13 mouse cellular contexts compared by ENCODE assay signal in genomic region chr9:61595170-61595967, GRCm38 (mm10).
DNase-seq lines count a peak whose midpoint lies in the region; ATAC-seq lines count a peak whose summit lies in the region.
"Had no signal": no experiment of that assay in that cellular context is flagged by ENCODE, and none has a peak within 500 bp of the region (broad histone marks: within the 10 kb centered on the region; RNA-seq: fewer than 3 reads in every experiment).

No protein-coding gene starts in this region.

- WGBS in forebrain, embryonic 10.5 days: 73% methylated on average over 9 of the region's 9 CpGs
- 60% methylated on average over 9 of the region's 9 CpGs for WGBS in forebrain, embryonic 14.5 days

- peaks cover 31% of the 10 kb centered on the region for H3K27me3 ChIP-seq in forebrain, embryonic 10.5 days (ENCODE audit: poor library complexity, severe bottlenecking)
- H3K27me3 ChIP-seq in forebrain, embryonic 14.5 days (replicated peaks; ENCODE audit: control insufficient read depth, insufficient read depth, low read length): no peaks in the 10 kb centered on the region
- H3K27me3 ChIP-seq: liver, embryonic 15.5 days had no signal

- H3K36me3 ChIP-seq in forebrain, embryonic 10.5 days (replicated peaks): no peaks in the 10 kb centered on the region
- no peaks in the 10 kb centered on the region for H3K36me3 ChIP-seq in forebrain, embryonic 14.5 days (ENCODE audit: control insufficient read depth, insufficient read depth, low read length)
- H3K36me3 ChIP-seq: G1E; liver, embryonic 15.5 days had no signal

- no peak for DNase-seq in forebrain, embryonic 10.5 days (ENCODE audit: extremely low spot score, low spot score)
- DNase-seq in forebrain, embryonic 14.5 days (ENCODE audit: low spot score): no peak
- DNase-seq in testis, postnatal 14 days (ENCODE audit: low spot score): peak; percentile 27
- DNase-seq in testis, postnatal 10 days (ENCODE audit: low spot score): no peak
- DNase-seq in cerebellum, postnatal 25 days: peak; percentile 43 to 59
- no peak for DNase-seq in heart, postnatal 25 days (ENCODE audit: low spot score)
- no peak for DNase-seq in left cerebral cortex, postnatal 4 days
- DNase-seq in heart, adult 9 months (ENCODE audit: low spot score in 2 of 2): no peak
- DNase-seq: heart, adult 11 months; thymus, adult 2 months had no signal

- no peak overlapping the region for H3K4me2 ChIP-seq in forebrain, embryonic 14.5 days (ENCODE audit: low read length)
- H3K4me2 ChIP-seq: liver, embryonic 15.5 days had no signal

- no peak for ATAC-seq in forebrain, embryonic 14.5 days

- H3K4me3 ChIP-seq in forebrain, embryonic 10.5 days: no peak overlapping the region
- H3K4me3 ChIP-seq in forebrain, embryonic 14.5 days (ENCODE audit: low read depth, low read length): no peak overlapping the region
- H3K4me3 ChIP-seq: erythroblast, embryonic 14.5 days; liver, embryonic 15.5 days had no signal

- H3K4me1 ChIP-seq in forebrain, embryonic 10.5 days: peaks cover 40% of the 10 kb centered on the region
- peaks cover 16% of the 10 kb centered on the region for H3K4me1 ChIP-seq in forebrain, embryonic 14.5 days (ENCODE audit: control insufficient read depth, insufficient read depth, low read length)
- H3K4me1 ChIP-seq: liver, embryonic 15.5 days had no signal

- no peak overlapping the region for H3K9ac ChIP-seq in forebrain, embryonic 14.5 days (ENCODE audit: low read length)
- H3K9ac ChIP-seq: liver, embryonic 15.5 days had no signal

- H3K9me3 ChIP-seq in forebrain, embryonic 10.5 days: no peaks in the 10 kb centered on the region
- H3K9me3 ChIP-seq in forebrain, embryonic 14.5 days (replicated peaks; ENCODE audit: control insufficient read depth, low read length): no peaks in the 10 kb centered on the region
- H3K9me3 ChIP-seq: G1E; liver, embryonic 15.5 days had no signal

- intact Hi-C loops in heart, postnatal 25 days (cut with DNase I): no loop called here
- intact Hi-C loops in left cerebral cortex, postnatal 4 days (cut with DNase I): no loop called here

- 0 out of 2 replicates have a peak overlapping the region, but pooled peaks have one; percentile 26 for H3K27ac ChIP-seq in forebrain, embryonic 10.5 days
- no peak overlapping the region for H3K27ac ChIP-seq in forebrain, embryonic 14.5 days (ENCODE audit: low read depth, low read length)
- H3K27ac ChIP-seq: liver, embryonic 15.5 days had no signal

Comparison
In these comparisons a context has a peak if more than half of its experiments do, and no peak if none do; other contexts are left out.
1. DNase-seq: peak in testis, postnatal 14 days (single experiment) and cerebellum, postnatal 25 days (2 of 2); none in forebrain, embryonic 10.5 days (single experiment), forebrain, embryonic 14.5 days (single experiment), testis, postnatal 10 days (single experiment), heart, postnatal 25 days (single experiment), left cerebral cortex, postnatal 4 days (single experiment) and heart, adult 9 months (0 of 2).